Mouse (Mus musculus) embryonic fibroblast, embryonic 13.5 days (primary cell): Measurements from ENCODE around the gene Zbtb32. TPM values are rescaled to one million over a fixed set of nuclear protein-coding genes. Genes with fewer than 3 reads are reported as not detected.

ENCODE experiments used
- H3K27ac ChIP-seq: 2 replicates; pipeline ENCODE4 v1.5.1; 2012; ENCODE audit warnings: low read length, control low read depth, inconsistent platforms; ENCODE audit not compliant: insufficient read depth
- H3K4me1 ChIP-seq: 2 replicates; pipeline ENCODE4 v1.6.1; 2011; ENCODE audit warnings: low read length; ENCODE audit not compliant: control insufficient read depth, insufficient read depth
- H3K4me3 ChIP-seq: 2 replicates; pipeline ENCODE4 v1.5.1; 2011; ENCODE audit warnings: mild to moderate bottlenecking, control low read depth, low read length; ENCODE audit not compliant: insufficient read depth
- CTCF ChIP-seq: IDR thresholded peaks from 2 replicates; pipeline ENCODE4 v1.5.1; 2011; ENCODE audit warnings: mild to moderate bottlenecking, control low read depth, low read length, moderate library complexity, borderline replicate concordance; ENCODE audit not compliant: insufficient read depth
- POLR2A ChIP-seq: IDR thresholded peaks from 2 replicates; pipeline ENCODE4 v1.6.1; 2011; ENCODE audit warnings: low read depth, mild to moderate bottlenecking, control low read depth, low read length, moderate library complexity
- polyA plus RNA-seq: library from polyadenylated mRNA; stranded (reverse); fragments of >200 nt; gene quantifications from 2 replicates; pipeline ENCODE4 v1.2.4, GENCODE M21; 2011; ENCODE audit warnings: low read depth; ENCODE audit not compliant: missing spikeins, insufficient read length

The Zbtb32 gene
- polyA plus RNA-seq, 1 experiment: not detected

- no peak overlapping the region for H3K4me3 ChIP-seq
- no peak overlapping the region for H3K27ac ChIP-seq
- TF ChIP-seq POLR2A (no peak), CTCF (no peak)
- peaks cover 5% of the 10 kb centered on the region; the same call in 1 of the 2 replicates for H3K4me1 ChIP-seq
Observed at GRCm38 (mm10) chr7:30590927-30591604, 7.6 kb downstream of the Zbtb32 start.

DNA sequence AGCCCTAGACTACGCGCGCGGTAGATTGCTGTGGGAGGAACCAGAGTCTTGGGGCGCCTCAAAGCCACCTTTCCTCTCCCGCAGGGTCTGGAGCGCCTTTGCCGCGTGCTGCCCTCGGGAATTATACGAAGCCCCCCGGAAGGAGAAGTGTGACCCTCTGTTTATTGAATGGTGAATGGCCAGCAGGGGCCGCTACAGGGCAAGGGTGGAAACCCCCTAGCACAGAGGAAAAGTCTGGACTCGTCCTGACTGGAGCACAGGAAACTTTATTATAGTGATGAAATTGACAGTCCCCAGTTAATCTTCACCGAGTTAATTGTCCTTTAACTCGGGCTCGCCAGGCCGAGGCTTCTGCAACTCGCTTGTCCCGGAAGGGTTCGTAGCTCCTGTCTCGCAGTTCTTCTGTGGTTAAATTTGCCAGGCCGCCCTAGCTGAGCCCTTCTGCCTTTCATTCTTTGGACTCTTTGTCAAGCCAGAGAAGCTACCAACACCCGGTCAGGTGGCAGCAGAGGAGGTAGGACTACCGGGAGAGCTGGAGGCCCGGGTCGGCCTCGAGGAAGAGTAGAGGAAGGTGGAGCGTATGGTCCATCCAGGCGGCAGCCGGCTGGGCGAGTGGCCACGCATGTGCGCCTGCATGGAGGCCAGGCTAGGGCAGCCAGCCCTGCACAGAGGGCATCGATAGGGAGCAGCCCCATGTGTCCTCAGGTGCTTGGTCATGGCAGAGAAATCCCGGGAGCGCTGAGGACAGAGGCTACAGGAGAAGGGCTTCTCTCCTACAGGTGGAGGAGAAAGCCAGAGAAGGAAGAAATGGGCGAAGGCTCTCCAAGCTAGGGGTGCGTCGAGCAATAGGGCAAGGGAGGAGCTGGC lies 9.0 kb downstream of the Zbtb32 start:
- Histone ChIP-seq H3K4me1 (peaks cover 5% of the 10 kb centered on the region; the same call in 1 of the 2 replicates), H3K27ac (peak overlapping the region; percentile 34), H3K4me3 (peak overlapping the region; percentile 62)
- TF ChIP-seq POLR2A: no peak
- TF ChIP-seq CTCF: peak; percentile 55

DNA sequence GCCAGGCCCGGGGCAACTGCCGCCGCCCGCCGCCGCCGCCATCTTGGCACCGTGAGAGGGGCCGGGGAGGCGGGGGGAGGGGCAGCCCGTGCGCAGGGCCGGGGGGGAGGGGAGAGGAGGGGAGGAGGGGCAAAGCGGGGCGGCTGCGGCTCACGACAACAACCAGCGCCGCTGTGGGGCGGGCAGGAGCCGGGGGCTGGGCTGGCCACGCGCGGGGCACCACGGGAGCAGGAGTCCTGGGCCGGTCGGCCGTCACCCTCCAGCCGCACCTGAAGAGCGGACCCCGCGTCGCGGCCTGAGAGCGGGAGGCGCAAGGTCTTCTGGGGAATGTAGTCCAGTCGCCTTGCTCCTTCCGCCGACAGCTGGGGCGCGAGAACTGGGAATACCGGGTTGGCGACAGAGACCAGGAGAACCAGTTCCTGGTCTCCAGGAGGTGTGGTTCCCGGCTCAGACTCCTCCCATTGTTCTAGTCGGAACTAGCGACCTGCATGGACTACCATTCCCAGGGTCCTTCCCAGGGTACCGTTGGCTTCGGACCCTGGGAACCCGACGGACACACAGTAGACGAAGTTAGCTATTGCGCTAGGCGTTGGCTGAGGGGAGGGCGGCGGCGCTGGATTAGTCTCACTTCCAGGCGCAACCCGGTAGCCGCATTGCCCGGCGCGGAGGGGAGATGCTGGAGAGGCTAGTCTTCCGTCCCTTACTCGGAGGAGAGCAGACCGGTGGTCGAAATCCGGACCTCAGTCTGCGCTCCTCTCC lies 9.9 kb downstream of the Zbtb32 start, which contains the start of gene Kmt2b:
Gene Kmt2b (minus strand): TSS at position 51 of the 759 bp plus-strand sequence.
- TF ChIP-seq POLR2A: peak; percentile 89
- no peak for TF ChIP-seq CTCF

GRCm38 (mm10) chr7:30587842-30588667 lies 10.7 kb downstream of the Zbtb32 start:
- Histone ChIP-seq H3K4me3 (peak overlapping the region; percentile 94), H3K4me1 (peaks cover 5% of the 10 kb centered on the region; the same call in 1 of the 2 replicates), H3K27ac (peak overlapping the region; percentile 66)
- TF ChIP-seq CTCF: no peak
- TF ChIP-seq POLR2A: no peak

More for the DNA sequence above, 9.9 kb downstream of the Zbtb32 start, which contains the start of gene Kmt2b:
- Histone ChIP-seq H3K27ac (peak within 1 kb of the TSS; percentile 66), H3K4me1 (peaks cover 5% of the 10 kb centered on the region; the same call in 1 of the 2 replicates), H3K4me3 (peak within 1 kb of the TSS; percentile 94)

DNA sequence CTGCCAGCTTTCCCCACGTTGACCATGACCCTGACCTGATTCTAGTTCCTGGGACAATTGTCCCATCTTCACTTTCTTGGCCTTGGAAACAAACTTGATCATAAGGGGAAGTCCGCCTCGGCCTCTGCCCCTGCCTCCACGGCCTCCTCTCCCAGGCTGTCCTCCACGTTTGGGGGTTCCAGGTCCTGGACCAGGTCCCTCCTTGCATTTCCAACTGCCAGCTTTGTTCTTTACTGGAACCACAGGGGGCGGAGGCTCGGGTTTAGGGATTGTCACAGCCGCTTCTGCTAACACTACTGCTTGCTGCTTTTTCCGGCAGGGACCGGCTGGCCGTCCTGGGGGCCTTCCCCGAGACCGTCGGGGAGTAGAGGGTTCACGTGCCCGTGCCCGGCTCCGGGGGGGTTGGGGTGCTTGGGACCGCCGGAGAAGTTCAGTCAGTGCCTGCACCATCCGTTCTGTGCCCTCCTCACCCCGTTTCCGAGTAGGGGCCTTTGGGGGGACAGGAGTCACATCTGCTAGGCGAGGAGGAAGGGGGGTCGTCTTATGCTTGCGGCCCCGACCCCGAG lies 12.2 kb downstream of the Zbtb32 start:
- Histone ChIP-seq H3K4me3 (peak overlapping the region; percentile 94), H3K4me1 (peaks cover 5% of the 10 kb centered on the region; the same call in 1 of the 2 replicates), H3K27ac (no peak overlapping the region)
- TF ChIP-seq POLR2A: no peak
- no peak for TF ChIP-seq CTCF

DNA sequence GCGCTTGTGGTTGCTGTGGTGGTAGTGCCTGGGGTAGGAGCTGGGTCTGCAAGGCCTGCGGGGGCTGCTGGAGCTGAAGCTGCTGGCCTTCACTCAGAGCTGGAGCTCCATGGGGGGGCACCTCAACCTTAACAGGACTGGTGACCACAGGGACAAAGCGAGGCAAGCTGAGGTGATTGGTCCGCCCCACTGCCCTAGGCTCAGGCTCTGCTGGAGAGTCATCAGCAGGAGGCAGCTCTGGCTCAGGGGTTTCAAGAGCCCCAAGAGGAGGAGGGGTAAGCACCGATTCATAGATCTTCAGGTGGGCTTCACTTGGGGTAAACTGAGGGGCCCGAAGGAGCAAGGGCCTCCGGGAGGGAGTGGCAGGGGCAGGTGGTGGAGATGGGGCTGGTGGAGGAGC lies 13.5 kb downstream of the Zbtb32 start:
- TF ChIP-seq CTCF (no peak), POLR2A (no peak)
- H3K4me3 ChIP-seq: no peak overlapping the region
- no peak overlapping the region for H3K27ac ChIP-seq
- peaks cover 5% of the 10 kb centered on the region; the same call in 1 of the 2 replicates for H3K4me1 ChIP-seq

GRCm38 (mm10) chr7:30584339-30584738 lies 14.4 kb downstream of the Zbtb32 start:
- H3K4me3 ChIP-seq: no peak overlapping the region
- peaks cover 5% of the 10 kb centered on the region; the same call in 1 of the 2 replicates for H3K4me1 ChIP-seq
- TF ChIP-seq CTCF (no peak), POLR2A (no peak)
- no peak overlapping the region for H3K27ac ChIP-seq

- H3K4me1 ChIP-seq: no peaks in the 10 kb centered on the region
- H3K27ac ChIP-seq: no peak overlapping the region
- no peak overlapping the region for H3K4me3 ChIP-seq
- TF ChIP-seq POLR2A (no peak), CTCF (no peak)
Observed at GRCm38 (mm10) chr7:30581547-30581946, 17.2 kb downstream of the Zbtb32 start.
